Mouse (Mus musculus) ES-Bruce4 (cell line): ENCODE results near the gene Cblb.

ENCODE experiments used
- CTCF ChIP-seq: IDR thresholded peaks from one replicate; pipeline ENCODE4 v1.8.1; 2011; ENCODE audit warnings: low read depth, low read length
- POLR2A ChIP-seq: IDR thresholded peaks from one replicate; pipeline ENCODE4 v1.8.1; 2011; ENCODE audit warnings: low read length; ENCODE audit not compliant: insufficient read depth

GRCm38 (mm10) chr16:52029001-52029400, 2.0 kb upstream of the Cblb start:
- TF ChIP-seq POLR2A (no peak), CTCF (no peak)
